Mouse (Mus musculus) brain, embryonic 14.5 days (tissue): Measurements from ENCODE around the gene Esrrb.

Experiments used
- CTCF ChIP-seq: fragments of 200-500 bp; IDR thresholded peaks from 2 replicates; pipeline ENCODE4 v1.5.1; 2012; ENCODE audit warnings: inconsistent platforms, mild to moderate bottlenecking, moderate library complexity, borderline replicate concordance; ENCODE audit not compliant: insufficient read depth, insufficient read length; ENCODE audit errors: extremely low read depth
- POLR2A ChIP-seq: fragments of 200-500 bp; IDR thresholded peaks from 2 replicates; pipeline ENCODE4 v1.6.1; 2012; ENCODE audit warnings: mild to moderate bottlenecking, inconsistent platforms, borderline replicate concordance; ENCODE audit not compliant: poor library complexity, insufficient read depth, insufficient read length, severe bottlenecking; ENCODE audit errors: extremely low read depth

- no peak for TF ChIP-seq CTCF
- no peak for TF ChIP-seq POLR2A
Observed at GRCm38 (mm10) chr12:86331248-86331647, 29.7 kb upstream of the Esrrb start.
